Mouse (Mus musculus): ENCODE results near the gene Itgb3. TPM values are rescaled to one million over a fixed set of nuclear protein-coding genes. Genes with fewer than 3 reads are reported as not detected.
A peak's percentile ranks its signal among the peaks of the same experiment; 100 is the strongest.

Gene Itgb3
- total RNA-seq, 2 experiments from 2014 or later = 4.1 TPM

- intact Hi-C loops (cut with DNase I) = no loop called here
- DNase-seq = no peak
These were observed 10.9 kb downstream of the Itgb3 start for GRCm38 (mm10) chr11:104618638-104619076.

GRCm38 (mm10) chr11:104619084-104620022, 11.6 kb downstream of the Itgb3 start:
- DNase-seq = no peak
- intact Hi-C loops (cut with DNase I) = no loop called here

GRCm38 (mm10) chr11:104622040-104622962, 14.5 kb downstream of the Itgb3 start:
- intact Hi-C loops (cut with DNase I) = no loop called here

GRCm38 (mm10) chr11:104624791-104625391, 17.1 kb downstream of the Itgb3 start:
- no peak for DNase-seq
- intact Hi-C loops (cut with DNase I) = no loop called here

More at GRCm38 (mm10) chr11:104622040-104622962, 14.5 kb downstream of the Itgb3 start:
- DNase-seq = no peak

GRCm38 (mm10) chr11:104625453-104626402, 17.9 kb downstream of the Itgb3 start:
- peak; percentile 25 for DNase-seq

GRCm38 (mm10) chr11:104626635-104627034, 18.8 kb downstream of the Itgb3 start:
- DNase-seq = no peak
- intact Hi-C loops (cut with DNase I) = no loop called here

More at GRCm38 (mm10) chr11:104625453-104626402, 17.9 kb downstream of the Itgb3 start:
- intact Hi-C loops (cut with DNase I) = no loop called here

GRCm38 (mm10) chr11:104627616-104628301, 20.0 kb downstream of the Itgb3 start:
- intact Hi-C loops (cut with DNase I) = no loop called here
- peak; percentile 19 for DNase-seq

GRCm38 (mm10) chr11:104628566-104628965, 20.8 kb downstream of the Itgb3 start:
- DNase-seq = no peak
- intact Hi-C loops (cut with DNase I) = no loop called here

GRCm38 (mm10) chr11:104630185-104630835, 22.5 kb downstream of the Itgb3 start:
- DNase-seq = no peak
- intact Hi-C loops (cut with DNase I) = no loop called here

- no peak for DNase-seq
- intact Hi-C loops (cut with DNase I) = no loop called here
These were observed 23.5 kb downstream of the Itgb3 start for GRCm38 (mm10) chr11:104631306-104631705.

- intact Hi-C loops (cut with DNase I) = no loop called here
- no peak for DNase-seq
These were observed 29.2 kb downstream of the Itgb3 start for GRCm38 (mm10) chr11:104637010-104637409.

- DNase-seq = peak; percentile 43
- intact Hi-C loops (cut with DNase I) = no loop called here
These were observed 30.2 kb downstream of the Itgb3 start for GRCm38 (mm10) chr11:104638006-104638405.

- no peak for DNase-seq
- intact Hi-C loops (cut with DNase I) = no loop called here
These were observed 31.1 kb downstream of the Itgb3 start for GRCm38 (mm10) chr11:104638906-104639305.

GRCm38 (mm10) chr11:104639634-104640033, 31.8 kb downstream of the Itgb3 start:
- intact Hi-C loops (cut with DNase I) = no loop called here
- no peak for DNase-seq

GRCm38 (mm10) chr11:104640894-104641293, 33.1 kb downstream of the Itgb3 start:
- DNase-seq = no peak
- intact Hi-C loops (cut with DNase I) = no loop called here

- intact Hi-C loops (cut with DNase I) = no loop called here
- no peak for DNase-seq
These were observed 35.4 kb downstream of the Itgb3 start for GRCm38 (mm10) chr11:104643236-104643635.

GRCm38 (mm10) chr11:104645402-104645801, 37.6 kb downstream of the Itgb3 start:
- intact Hi-C loops (cut with DNase I) = no loop called here
- DNase-seq = no peak

GRCm38 (mm10) chr11:104646173-104646572, 38.4 kb downstream of the Itgb3 start:
- intact Hi-C loops (cut with DNase I) = no loop called here
- DNase-seq = no peak
